Mouse (Mus musculus): ENCODE measurements around the gene Ccz1.

Ccz1 gene

DNA sequence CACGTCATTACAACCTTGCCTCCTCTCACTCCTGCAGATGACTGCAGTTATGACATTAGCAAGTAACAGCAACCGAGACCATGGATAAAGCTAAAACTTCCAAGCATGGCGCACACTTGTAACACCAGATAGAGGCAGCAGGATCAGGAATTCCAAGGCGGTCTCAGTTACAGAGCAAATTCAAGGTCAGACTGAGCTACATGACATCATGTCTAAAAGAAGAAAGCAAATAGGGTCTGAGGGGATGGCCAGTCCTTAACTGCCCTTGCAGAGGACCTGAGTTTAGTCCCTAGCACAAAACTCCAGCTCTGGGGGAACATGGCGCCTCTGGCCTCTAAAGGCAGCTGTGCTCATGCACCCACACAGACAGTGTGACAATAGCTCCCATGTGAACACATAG is 20.8 kb downstream of the Ccz1 start:
- no peak for DNase-seq (ENCODE audit: low read depth)

DNA sequence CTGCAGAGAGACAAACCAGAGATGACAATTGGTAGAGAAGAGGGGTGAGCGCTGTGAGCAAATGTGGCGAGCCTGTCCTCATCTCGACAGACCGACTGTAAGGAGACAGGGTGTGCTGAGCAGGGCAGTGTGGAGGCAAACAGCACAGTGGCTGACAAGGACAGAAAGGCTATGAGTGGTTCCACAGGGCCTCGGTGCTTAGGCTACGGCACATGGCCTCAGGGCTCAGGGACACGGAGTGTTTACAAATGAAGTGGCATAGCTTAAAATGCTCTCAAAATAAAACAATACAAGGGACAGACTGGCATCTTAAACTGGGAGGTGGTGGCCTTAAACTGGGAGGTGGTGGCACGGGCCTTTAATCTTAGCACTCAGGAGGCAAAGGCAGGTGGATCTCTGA is 21.4 kb downstream of the Ccz1 start:
- no peak for DNase-seq (ENCODE audit: low read depth)

- no peak for DNase-seq (ENCODE audit: low read depth)
These were observed 22.0 kb downstream of the Ccz1 start for GRCm38 (mm10) chr5:143992661-143993060.

GRCm38 (mm10) chr5:143990086-143990485 is 24.6 kb downstream of the Ccz1 start:
- DNase-seq (ENCODE audit: low read depth), result no peak

GRCm38 (mm10) chr5:143989046-143989445 is 25.6 kb downstream of the Ccz1 start:
- no peak for DNase-seq (ENCODE audit: low read depth)

- no peak for DNase-seq (ENCODE audit: low read depth)
These were observed 27.1 kb downstream of the Ccz1 start for GRCm38 (mm10) chr5:143987596-143987995.

GRCm38 (mm10) chr5:143985381-143985780 is 29.3 kb downstream of the Ccz1 start:
- DNase-seq (ENCODE audit: low read depth), result no peak

- DNase-seq (ENCODE audit: low read depth), result no peak
These were observed 32.3 kb downstream of the Ccz1 start for GRCm38 (mm10) chr5:143982361-143982760.

DNA sequence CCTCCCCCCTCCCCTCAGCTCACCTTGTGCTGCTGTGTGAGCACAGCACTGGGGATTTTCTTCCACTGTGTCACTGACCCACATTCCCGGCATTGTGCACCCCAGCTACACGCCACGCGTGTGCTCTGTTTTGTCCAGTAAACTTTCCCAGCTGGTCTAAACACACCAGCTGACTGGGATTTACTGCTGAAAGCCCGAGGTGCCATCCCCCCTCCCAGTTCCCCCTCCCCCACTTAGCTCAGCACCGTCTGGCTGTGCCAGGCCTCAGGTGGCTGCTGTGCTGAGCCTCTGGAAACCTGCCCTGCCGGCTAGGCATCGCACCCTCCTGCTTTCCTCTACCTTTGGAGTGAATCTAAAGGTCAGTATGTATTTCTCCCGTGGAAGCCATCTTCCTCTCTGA is 33.8 kb downstream of the Ccz1 start:
- DNase-seq (ENCODE audit: low read depth), result no peak

DNA sequence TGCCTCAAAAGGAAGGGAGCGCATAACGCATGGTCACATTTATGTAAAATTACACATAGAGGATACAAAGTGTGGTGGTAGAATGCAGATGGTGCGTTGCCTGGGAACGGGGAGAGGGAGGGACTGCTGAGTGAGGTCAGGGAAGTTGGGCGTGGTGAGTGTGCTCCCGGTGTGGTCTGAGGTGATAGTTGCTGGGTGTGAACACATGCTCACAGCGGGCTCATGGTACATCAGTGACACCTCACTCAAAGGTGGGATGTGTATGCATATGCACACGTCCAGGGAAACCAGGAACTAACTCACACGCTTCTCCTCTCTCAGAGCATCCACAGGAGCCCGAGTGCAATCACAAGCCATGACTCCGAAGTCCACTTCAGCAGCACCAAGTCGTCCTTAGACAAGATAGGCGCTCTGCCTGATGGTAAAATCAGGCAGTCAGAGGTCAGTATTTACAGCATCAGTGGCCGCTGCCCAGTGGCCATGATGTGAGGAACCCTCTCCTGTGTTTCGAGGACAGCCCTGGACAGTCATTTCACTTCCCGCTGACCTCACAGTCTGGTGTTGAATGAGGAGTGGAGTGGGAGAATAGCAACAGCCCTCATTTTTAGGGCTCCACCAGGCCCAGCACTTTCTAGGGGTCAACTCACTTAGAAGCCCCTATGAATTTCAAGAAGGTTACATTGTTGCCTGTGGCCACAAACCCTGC is 37.8 kb downstream of the Ccz1 start:
- no peak for DNase-seq (ENCODE audit: low read depth)

GRCm38 (mm10) chr5:143976232-143976631 is 38.4 kb downstream of the Ccz1 start:
- no peak for DNase-seq (ENCODE audit: low read depth)

- peak; percentile 22 for DNase-seq (ENCODE audit: low read depth)
These were observed 39.1 kb downstream of the Ccz1 start for GRCm38 (mm10) chr5:143975631-143975933.

DNA sequence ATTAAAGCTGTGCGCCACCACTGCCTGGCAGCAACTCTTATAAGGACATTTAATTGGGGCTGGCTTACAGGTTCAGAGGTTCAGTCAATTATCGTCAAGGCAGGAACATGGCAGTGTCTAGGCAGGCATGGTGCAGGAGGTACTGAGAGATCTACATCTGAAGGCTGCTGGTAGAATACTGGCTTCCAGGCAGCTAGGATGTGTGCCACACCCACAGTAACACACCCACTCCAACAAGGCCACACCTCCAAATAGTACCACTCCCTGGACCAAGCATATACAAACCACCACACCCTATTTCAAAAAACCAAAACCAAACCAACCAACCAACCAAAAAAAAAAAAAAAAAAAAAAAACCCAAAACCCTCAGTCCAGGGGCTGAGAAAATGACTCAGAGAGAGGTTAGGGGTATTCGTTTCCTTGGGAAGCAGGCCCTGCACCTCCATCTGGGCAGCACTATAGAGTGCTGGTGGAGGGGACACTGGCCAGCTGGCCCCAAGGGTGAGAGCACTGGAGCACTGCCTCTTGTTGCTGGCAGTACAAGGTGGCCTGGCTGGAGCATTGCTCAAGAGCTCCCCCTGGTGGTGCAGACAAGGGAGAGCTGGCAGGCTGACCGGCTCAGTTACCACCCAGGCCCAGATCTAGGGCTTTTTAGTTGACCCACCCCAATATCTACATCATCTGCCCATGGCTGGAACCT is 39.6 kb downstream of the Ccz1 start:
- DNase-seq (ENCODE audit: low read depth), result peak; percentile 39

DNA sequence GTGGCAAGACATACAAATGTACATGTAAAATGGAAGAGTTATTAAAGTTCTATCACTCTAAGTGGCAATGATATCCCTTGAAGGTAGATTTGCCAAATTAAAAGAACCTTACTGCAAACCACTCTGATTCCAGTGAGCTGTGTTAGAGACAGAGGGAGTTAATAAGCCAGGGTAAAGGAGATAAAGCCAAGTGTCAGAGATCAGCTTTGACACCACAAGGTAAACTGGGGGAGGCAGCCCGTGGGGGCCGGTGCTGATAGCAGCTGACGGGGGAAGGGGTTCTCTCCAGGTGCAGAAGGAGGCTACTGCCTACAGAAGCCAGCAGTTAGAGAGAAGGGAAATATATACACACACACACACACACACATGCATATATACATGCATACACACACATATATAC is 42.0 kb downstream of the Ccz1 start:
- DNase-seq (ENCODE audit: low read depth), result no peak

- no peak for DNase-seq (ENCODE audit: low read depth)
These were observed 48.0 kb downstream of the Ccz1 start for GRCm38 (mm10) chr5:143966671-143967070.

DNA sequence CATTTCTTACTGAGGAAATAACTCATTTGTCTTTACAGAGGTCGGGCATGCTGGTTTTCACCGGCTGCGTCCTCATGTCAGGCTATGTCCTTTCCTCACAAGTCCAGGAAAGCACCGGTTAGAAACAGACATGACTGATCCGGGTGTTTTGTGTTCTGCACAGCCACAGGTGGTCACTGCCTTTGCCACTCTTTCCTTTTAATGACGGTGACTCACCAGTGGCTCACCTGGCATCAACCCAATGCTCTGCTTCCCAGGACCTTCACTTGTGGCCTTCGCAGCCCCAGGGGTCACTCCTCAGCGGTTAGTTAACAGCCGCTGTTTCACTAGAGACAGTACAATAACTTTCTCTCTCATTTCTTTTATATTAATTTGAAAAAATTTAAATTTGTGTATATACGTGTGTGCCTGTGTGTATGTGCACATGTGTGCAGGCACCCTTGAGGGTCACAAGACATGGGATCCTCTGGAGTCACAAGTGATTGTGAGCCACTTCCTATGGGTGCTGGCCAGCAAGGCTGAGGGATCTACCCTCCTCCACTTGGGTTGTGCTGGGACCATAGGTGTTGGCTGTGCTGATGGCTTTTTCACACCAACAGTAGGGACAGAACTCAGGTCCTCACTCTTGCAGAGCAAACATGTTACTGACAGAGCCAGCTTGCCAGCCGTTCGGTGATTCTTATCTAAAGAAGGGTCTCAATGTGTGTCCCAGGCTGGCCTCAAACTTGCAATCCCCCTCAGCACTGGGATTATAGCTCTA is 48.9 kb downstream of the Ccz1 start:
- DNase-seq (ENCODE audit: low read depth), result no peak

DNA sequence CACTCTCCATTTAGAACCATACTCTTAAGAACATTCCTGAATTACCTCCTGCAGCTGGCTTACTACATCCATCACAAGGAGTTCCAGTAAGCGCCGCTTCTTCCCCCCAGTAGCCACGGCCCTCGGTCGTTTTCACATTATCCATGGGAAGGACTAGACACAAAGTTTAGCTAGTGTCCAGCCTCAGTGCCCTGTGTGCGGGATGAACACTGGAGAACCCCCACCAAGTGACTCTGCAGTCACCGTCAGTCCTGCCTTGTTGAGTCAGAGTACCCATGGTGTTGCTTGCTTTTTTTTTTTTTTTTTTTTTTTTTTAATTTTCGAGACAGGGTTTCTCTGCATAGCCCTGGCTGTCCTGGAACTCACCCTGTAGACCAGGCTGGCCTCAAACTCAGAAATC is 53.5 kb downstream of the Ccz1 start:
- DNase-seq (ENCODE audit: low read depth), result no peak

- no peak for DNase-seq (ENCODE audit: low read depth)
These were observed 55.1 kb downstream of the Ccz1 start for GRCm38 (mm10) chr5:143959551-143959950.

DNA sequence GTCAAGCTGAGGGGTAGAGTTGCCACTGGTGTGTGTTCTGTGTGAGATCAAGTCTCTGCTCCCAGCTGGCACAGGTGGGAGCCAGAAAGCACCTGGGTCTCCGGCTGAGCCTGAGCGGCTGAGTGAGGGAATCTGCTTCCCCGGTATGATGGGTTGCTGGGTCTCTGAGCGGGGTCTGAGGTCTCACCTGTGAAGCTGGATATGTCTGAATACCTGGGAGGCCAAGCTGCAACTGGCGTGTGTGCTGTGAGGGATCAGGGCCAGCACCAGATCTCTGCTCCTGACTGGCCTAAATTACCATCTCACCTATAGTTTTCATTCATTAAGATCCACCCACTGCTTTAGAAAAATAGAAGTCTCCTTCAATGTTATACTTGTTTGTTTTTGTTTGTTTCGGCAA is 57.6 kb downstream of the Ccz1 start:
- no peak for DNase-seq (ENCODE audit: low read depth)

DNA sequence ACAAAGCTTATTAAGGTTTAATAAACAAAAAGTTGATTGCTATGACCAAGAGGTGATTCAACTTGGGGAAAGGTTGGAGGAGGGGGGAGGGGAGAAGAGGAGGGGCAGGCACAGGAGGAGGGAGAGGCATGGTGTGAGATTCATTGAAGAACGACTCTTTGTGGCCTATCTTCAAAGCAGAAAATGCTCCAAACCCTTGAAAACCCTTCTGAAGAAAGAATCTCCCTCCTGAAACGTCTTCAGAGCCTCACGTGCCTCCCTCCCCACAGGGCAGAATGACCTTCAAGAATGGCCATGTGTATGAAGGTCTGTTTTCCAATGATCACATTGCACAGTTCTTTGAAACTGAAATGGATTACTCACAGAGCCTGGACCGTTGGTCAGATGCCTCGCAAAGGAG is 64.7 kb downstream of the Ccz1 start:
- no peak for DNase-seq (ENCODE audit: low read depth)

DNA sequence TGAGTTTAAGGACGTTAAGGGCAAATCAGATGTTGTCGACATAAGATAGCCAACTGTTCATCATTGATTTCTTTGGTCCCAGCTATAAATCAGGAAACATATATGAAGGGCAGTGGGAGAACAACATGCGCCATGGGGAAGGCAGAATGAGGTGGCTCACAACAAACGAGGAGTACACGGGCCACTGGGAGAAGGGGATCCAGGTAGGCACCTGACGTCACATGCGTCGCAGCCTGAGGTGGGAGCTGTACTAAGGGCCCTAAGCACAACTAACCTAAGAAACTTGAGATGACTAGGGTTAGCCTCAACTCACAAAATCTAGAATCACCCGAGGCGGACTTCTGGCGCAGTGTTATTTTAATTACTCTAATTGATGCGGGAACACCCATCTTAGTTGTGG is 66.3 kb downstream of the Ccz1 start:
- no peak for DNase-seq (ENCODE audit: low read depth)

DNA sequence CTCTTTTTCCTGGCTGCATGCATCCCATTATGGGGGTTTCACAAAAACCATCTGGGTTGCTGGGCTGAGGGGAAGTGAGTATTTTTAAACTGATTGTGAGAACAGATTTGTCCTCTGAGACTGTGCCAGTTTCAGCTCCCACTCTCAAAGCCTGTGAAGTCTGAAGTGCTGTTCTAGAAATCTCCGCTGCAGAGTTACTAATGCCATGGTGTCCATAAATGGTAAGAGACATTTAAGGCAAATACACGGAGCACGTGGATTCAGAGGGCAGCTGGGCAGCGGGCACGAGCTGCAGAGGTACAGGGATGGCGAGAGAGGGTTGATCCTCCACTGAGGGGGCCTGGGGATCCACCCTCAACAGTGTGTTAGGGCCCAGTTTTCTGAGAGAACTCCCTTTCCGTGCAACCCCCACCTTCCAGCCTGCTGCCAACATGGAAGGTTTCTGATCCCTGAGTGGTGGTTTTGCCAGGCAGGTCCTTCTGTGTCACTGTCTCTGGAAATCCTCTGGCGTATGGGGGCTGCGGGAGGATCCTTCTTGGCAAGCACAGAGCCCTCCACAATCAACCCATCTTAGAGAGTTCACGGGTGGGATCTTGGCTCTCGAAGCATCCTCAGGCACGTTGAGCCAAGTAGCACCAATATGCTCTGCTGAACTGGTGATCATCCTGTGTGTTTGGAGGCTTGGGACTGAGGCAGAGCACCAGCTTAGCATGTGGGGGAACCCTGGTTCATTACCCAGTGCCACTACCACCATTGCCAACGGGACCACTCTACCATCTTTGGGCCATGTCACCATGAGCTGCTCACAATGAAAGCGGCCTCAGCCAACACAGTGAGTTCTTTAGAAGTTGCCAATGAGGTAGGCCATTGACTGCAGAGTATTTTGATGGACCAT is 71.2 kb downstream of the Ccz1 start:
- DNase-seq (ENCODE audit: low read depth), result no peak

All from fibroblast of lung, adult 2 months (primary cell).